Mouse (Mus musculus): ENCODE data around the gene Gcm1. TPM values are rescaled to one million over a fixed set of nuclear protein-coding genes. Genes with fewer than 3 reads are reported as not detected.
"Not testable (repeated sequence)": the region's sequence is repeated elsewhere in the genome, so short reads cannot be mapped to it uniquely, and the experiment has no call there.

Gene Gcm1
- polyA plus RNA-seq, 1 experiment from 2014 or later: not detected

GRCm38 (mm10) chr9:78054298-78054697, 2.6 kb downstream of the Gcm1 start:
- Histone ChIP-seq H3K4me2 (replicated peaks) (no peak overlapping the region), H3K27ac (no peak overlapping the region), H3K36me3 (no peaks in the 10 kb centered on the region), H3K9ac (no peak overlapping the region), H3K27me3 (replicated peaks) (no peaks in the 10 kb centered on the region), H3K4me3 (no peak overlapping the region), H3K9me3 (no peaks in the 10 kb centered on the region), H3K4me1 (no peaks in the 10 kb centered on the region)
- WGBS: 75% methylated on average over 3 of the region's 3 CpGs
- no peak for ATAC-seq (ENCODE audit: low FRiP score, low read depth)

GRCm38 (mm10) chr9:78059525-78060120, 7.9 kb downstream of the Gcm1 start:
- Histone ChIP-seq H3K4me2 (replicated peaks) (no peak overlapping the region), H3K4me1 (no peaks in the 10 kb centered on the region), H3K9ac (no peak overlapping the region), H3K36me3 (no peaks in the 10 kb centered on the region), H3K9me3 (no peaks in the 10 kb centered on the region), H3K27ac (no peak overlapping the region), H3K4me3 (no peak overlapping the region), H3K27me3 (replicated peaks) (no peaks in the 10 kb centered on the region)
- ATAC-seq (ENCODE audit: low FRiP score, low read depth): no peak
- 90% methylated on average over 16 of the region's 16 CpGs for WGBS

DNA sequence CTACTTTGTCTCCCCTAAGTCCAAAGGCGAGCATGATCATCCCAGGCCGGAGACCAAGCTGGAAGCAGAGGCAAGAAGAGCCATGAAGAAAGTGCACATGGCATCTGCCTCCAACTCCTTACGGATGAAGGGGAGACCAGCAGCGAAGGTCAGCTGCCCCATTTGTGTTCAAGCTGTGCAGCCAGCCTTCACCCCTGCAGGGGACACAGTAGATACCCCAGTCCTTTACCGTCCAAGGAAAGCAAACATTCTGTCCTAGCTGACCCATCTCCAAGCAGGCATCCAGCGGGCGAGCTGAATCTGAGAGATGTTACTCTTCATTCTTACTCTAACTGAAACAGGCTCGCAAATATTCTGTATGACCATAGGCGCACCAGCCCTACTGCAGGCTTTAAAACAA, 10.7 kb downstream of the Gcm1 start:
- Histone ChIP-seq H3K9me3 (no peaks in the 10 kb centered on the region), H3K27ac (no peak overlapping the region), H3K36me3 (no peaks in the 10 kb centered on the region), H3K4me2 (replicated peaks) (no peak overlapping the region), H3K4me1 (no peaks in the 10 kb centered on the region), H3K9ac (no peak overlapping the region), H3K4me3 (no peak overlapping the region), H3K27me3 (replicated peaks) (no peaks in the 10 kb centered on the region)
- ATAC-seq (ENCODE audit: low FRiP score, low read depth): no peak
- WGBS: 79% methylated on average over 9 of the region's 9 CpGs

GRCm38 (mm10) chr9:78064121-78064520, 12.4 kb downstream of the Gcm1 start:
- H3K27me3 ChIP-seq (replicated peaks): no peaks in the 10 kb centered on the region
- H3K4me1 ChIP-seq: no peaks in the 10 kb centered on the region
- H3K4me2 ChIP-seq (replicated peaks): no peak overlapping the region
- no peak overlapping the region for H3K9ac ChIP-seq
- H3K4me3 ChIP-seq: no peak overlapping the region
- H3K36me3 ChIP-seq: no peaks in the 10 kb centered on the region
- ATAC-seq (ENCODE audit: low FRiP score, low read depth): no peak
- H3K27ac ChIP-seq: no peak overlapping the region
- H3K9me3 ChIP-seq: no peaks in the 10 kb centered on the region
- 78% methylated on average over 10 of the region's 10 CpGs for WGBS

GRCm38 (mm10) chr9:78070496-78070895, 18.8 kb downstream of the Gcm1 start:
- 69% methylated on average over 5 of the region's 5 CpGs for WGBS
- no peaks in the 10 kb centered on the region for H3K9me3 ChIP-seq

GRCm38 (mm10) chr9:78071626-78072025, 19.9 kb downstream of the Gcm1 start:
- Histone ChIP-seq H3K4me1 (no peaks in the 10 kb centered on the region), H3K36me3 (no peaks in the 10 kb centered on the region), H3K9me3 (no peaks in the 10 kb centered on the region), H3K4me2 (replicated peaks) (no peak overlapping the region), H3K9ac (no peak overlapping the region), H3K27me3 (replicated peaks) (no peaks in the 10 kb centered on the region), H3K4me3 (no peak overlapping the region), H3K27ac (no peak overlapping the region)
- ATAC-seq (ENCODE audit: low FRiP score, low read depth): no peak
- WGBS: 88% methylated on average over 4 of the region's 4 CpGs

More at GRCm38 (mm10) chr9:78070496-78070895, 18.8 kb downstream of the Gcm1 start:
- no peak overlapping the region for H3K27ac ChIP-seq
- no peak overlapping the region for H3K4me3 ChIP-seq
- no peaks in the 10 kb centered on the region for H3K36me3 ChIP-seq
- no peak overlapping the region for H3K4me2 ChIP-seq (replicated peaks)
- ATAC-seq (ENCODE audit: low FRiP score, low read depth): no peak
- H3K4me1 ChIP-seq: no peaks in the 10 kb centered on the region
- H3K27me3 ChIP-seq (replicated peaks): no peaks in the 10 kb centered on the region
- H3K9ac ChIP-seq: no peak overlapping the region

DNA sequence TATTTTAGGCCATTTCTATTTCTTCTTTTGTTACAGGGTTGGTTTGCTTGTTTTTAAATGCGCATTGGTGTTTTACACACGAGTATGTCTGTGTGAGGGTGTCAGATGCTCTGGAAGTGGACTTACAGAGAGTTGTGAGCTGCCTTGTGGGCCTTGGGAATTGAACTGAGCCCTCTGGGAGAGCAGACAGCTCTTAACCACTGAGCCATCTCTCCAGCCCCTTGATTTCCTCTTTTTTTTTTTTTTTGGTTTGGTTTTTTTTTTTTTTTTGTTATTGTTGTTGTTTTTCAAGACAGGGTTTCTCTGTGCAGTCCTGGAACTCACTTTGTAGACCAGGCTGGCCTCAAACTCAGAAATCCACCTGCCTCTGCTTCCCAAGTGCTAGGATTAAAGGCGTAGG, 21.6 kb downstream of the Gcm1 start:
- not testable (repeated sequence) for H3K9ac ChIP-seq
- WGBS: 92% methylated on average over 3 of the region's 3 CpGs

DNA sequence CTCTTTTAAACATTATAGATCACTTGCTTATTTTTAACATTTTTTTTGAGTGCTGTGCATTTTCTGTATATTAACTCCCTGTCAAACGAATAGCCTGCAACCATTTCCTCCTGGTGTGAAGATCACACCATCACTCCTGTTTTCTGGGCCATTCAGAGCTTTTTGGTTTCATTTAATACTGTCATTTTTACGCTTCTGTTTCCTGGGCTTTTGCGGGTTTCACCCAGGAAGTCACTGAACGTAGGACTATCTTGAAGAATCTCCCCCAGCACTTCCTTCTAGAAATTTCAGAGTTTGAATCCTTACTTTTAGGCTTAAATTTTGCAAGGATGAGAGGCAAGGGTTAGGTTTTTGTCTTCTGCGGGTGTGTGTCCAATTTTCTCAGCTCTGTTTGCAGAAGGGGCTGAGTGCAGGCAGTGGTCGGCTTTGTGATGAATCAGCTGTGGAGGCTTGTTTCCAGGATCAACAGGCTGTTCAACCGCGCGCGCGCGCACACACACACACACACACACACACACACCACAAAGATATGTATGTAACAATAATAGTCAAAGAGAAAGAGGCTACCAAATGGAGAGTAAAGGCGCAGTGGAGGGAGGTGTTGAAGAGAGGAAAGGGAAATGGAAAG, 22.1 kb downstream of the Gcm1 start:
- Histone ChIP-seq H3K4me1 (no peaks in the 10 kb centered on the region), H3K4me2 (replicated peaks) (no peak overlapping the region), H3K36me3 (no peaks in the 10 kb centered on the region), H3K27me3 (replicated peaks) (no peaks in the 10 kb centered on the region), H3K27ac (no peak overlapping the region), H3K9me3 (no peaks in the 10 kb centered on the region), H3K4me3 (no peak overlapping the region), H3K9ac (no peak overlapping the region)
- WGBS: 95% methylated on average over 13 of the region's 13 CpGs
- no peak for ATAC-seq (ENCODE audit: low FRiP score, low read depth)

More for the DNA sequence above, 21.6 kb downstream of the Gcm1 start:
- not testable (repeated sequence) for H3K4me2 ChIP-seq (replicated peaks); H3K27me3 ChIP-seq (replicated peaks); H3K9me3 ChIP-seq; H3K4me3 ChIP-seq; H3K36me3 ChIP-seq; ATAC-seq (ENCODE audit: low FRiP score, low read depth); H3K27ac ChIP-seq; H3K4me1 ChIP-seq

GRCm38 (mm10) chr9:78075256-78075655, 23.5 kb downstream of the Gcm1 start:
- no peaks in the 10 kb centered on the region for H3K4me1 ChIP-seq
- no peak overlapping the region for H3K27ac ChIP-seq
- H3K27me3 ChIP-seq (replicated peaks): no peaks in the 10 kb centered on the region
- H3K4me2 ChIP-seq (replicated peaks): no peak overlapping the region
- H3K9me3 ChIP-seq: no peaks in the 10 kb centered on the region
- no peak overlapping the region for H3K9ac ChIP-seq
- WGBS: 92% methylated on average over 3 of the region's 3 CpGs
- H3K36me3 ChIP-seq: no peaks in the 10 kb centered on the region
- no peak for ATAC-seq (ENCODE audit: low FRiP score, low read depth)
- H3K4me3 ChIP-seq: no peak overlapping the region

- Histone ChIP-seq H3K36me3 (peaks cover 15% of the 10 kb centered on the region), H3K4me1 (no peaks in the 10 kb centered on the region), H3K4me2 (replicated peaks) (no peak overlapping the region), H3K27ac (no peak overlapping the region), H3K27me3 (replicated peaks) (no peaks in the 10 kb centered on the region), H3K9ac (no peak overlapping the region), H3K4me3 (no peak overlapping the region), H3K9me3 (no peaks in the 10 kb centered on the region)
- WGBS: 44% methylated on average over 2 of the region's 2 CpGs
- no peak for ATAC-seq (ENCODE audit: low FRiP score, low read depth)
Observed at GRCm38 (mm10) chr9:78078240-78078639, 26.5 kb downstream of the Gcm1 start.

- no peak overlapping the region for H3K9ac ChIP-seq
- ATAC-seq (ENCODE audit: low FRiP score, low read depth): no peak
- H3K4me3 ChIP-seq: no peak overlapping the region
- no peaks in the 10 kb centered on the region for H3K4me1 ChIP-seq
- no peak overlapping the region for H3K4me2 ChIP-seq (replicated peaks)
- 85% methylated on average over 7 of the region's 7 CpGs for WGBS
- H3K9me3 ChIP-seq: no peaks in the 10 kb centered on the region
- H3K36me3 ChIP-seq: peaks cover 47% of the 10 kb centered on the region
- H3K27ac ChIP-seq: no peak overlapping the region
- H3K27me3 ChIP-seq (replicated peaks): no peaks in the 10 kb centered on the region
Observed at GRCm38 (mm10) chr9:78081835-78082234, 30.1 kb downstream of the Gcm1 start.

DNA sequence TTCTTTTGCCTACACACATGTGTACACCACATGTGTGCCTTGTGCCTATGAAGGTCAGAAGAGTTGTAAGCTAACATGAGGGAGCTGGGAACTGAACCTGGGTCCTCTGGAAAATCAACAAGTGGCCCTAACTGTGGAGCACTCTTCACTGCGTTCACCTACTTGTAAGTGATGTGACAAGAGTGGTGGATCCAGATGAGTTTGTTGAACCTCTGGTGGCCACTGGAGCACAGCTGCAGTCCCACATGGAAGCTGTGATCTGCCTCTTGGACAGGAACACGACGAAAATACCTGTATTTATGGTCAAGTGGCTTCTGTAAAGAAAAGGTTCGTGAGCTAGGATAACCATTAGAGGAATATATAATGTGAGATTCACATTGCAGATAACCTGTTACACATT, 32.6 kb downstream of the Gcm1 start:
- Histone ChIP-seq H3K27me3 (replicated peaks) (no peaks in the 10 kb centered on the region), H3K27ac (no peak overlapping the region), H3K36me3 (peaks cover 52% of the 10 kb centered on the region), H3K9ac (no peak overlapping the region), H3K4me1 (no peaks in the 10 kb centered on the region), H3K4me2 (replicated peaks) (no peak overlapping the region), H3K4me3 (no peak overlapping the region), H3K9me3 (no peaks in the 10 kb centered on the region)
- 89% methylated on average over 4 of the region's 4 CpGs for WGBS
- no peak for ATAC-seq (ENCODE audit: low FRiP score, low read depth)

GRCm38 (mm10) chr9:78085722-78086287, 34.1 kb downstream of the Gcm1 start:
- no peak for ATAC-seq (ENCODE audit: low FRiP score, low read depth)
- no peak overlapping the region for H3K9ac ChIP-seq
- H3K36me3 ChIP-seq: peaks cover 50% of the 10 kb centered on the region
- no peaks in the 10 kb centered on the region for H3K9me3 ChIP-seq
- no peak overlapping the region for H3K4me3 ChIP-seq
- H3K27ac ChIP-seq: no peak overlapping the region
- WGBS: 72% methylated on average over 14 of the region's 14 CpGs
- H3K4me2 ChIP-seq (replicated peaks): no peak overlapping the region
- no peaks in the 10 kb centered on the region for H3K27me3 ChIP-seq (replicated peaks)
- no peaks in the 10 kb centered on the region for H3K4me1 ChIP-seq

Measured in neural tube, embryonic 12.5 days (tissue).